Mouse (Mus musculus) heart, embryonic 12.5 days (tissue): Measurements from ENCODE around the gene Pygo2. TPM values are rescaled to one million over a fixed set of nuclear protein-coding genes. Genes with fewer than 3 reads are reported as not detected.

Source experiments
- ATAC-seq: fragments of 200-750 bp; cut with Nextera tagmentation; 2 replicates; pipeline ENCODE4 v1.8.0; 2017; ENCODE audit warnings: moderate TSS enrichment, moderate library complexity; ENCODE audit not compliant: insufficient number of reproducible peaks, low FRiP score
- H3K27ac ChIP-seq: fragments of 300-500 bp; sonication (generic); 2 replicates; pipeline ENCODE4 v1.5.1; 2016; ENCODE audit warnings: mild to moderate bottlenecking, moderate library complexity; ENCODE audit not compliant: poor library complexity, severe bottlenecking
- H3K27me3 ChIP-seq: fragments of 300-500 bp; sonication (generic); replicated peaks from 2 replicates; pipeline ENCODE4 v1.6.1; 2016; ENCODE audit warnings: mild to moderate bottlenecking, moderate library complexity
- H3K36me3 ChIP-seq: fragments of 300-500 bp; sonication (generic); 2 replicates; pipeline ENCODE4 v1.6.1; 2016; ENCODE audit warnings: mild to moderate bottlenecking, moderate library complexity
- H3K4me1 ChIP-seq: fragments of 300-500 bp; sonication (generic); replicated peaks from 2 replicates; pipeline ENCODE4 v1.6.1; 2016; ENCODE audit warnings: mild to moderate bottlenecking
- H3K4me2 ChIP-seq: fragments of 300-500 bp; sonication (generic); 2 replicates; pipeline ENCODE4 v1.6.1; 2016; ENCODE audit warnings: mild to moderate bottlenecking, moderate library complexity
- H3K4me3 ChIP-seq: fragments of 300-500 bp; sonication (generic); 2 replicates; pipeline ENCODE4 v1.5.1; 2016; ENCODE audit warnings: mild to moderate bottlenecking
- H3K9ac ChIP-seq: fragments of 300-500 bp; sonication (generic); 2 replicates; pipeline ENCODE4 v1.6.1; 2016; ENCODE audit warnings: mild to moderate bottlenecking, moderate library complexity
- H3K9me3 ChIP-seq: fragments of 300-500 bp; sonication (generic); replicated peaks from 2 replicates; pipeline ENCODE4 v1.6.1; 2016; ENCODE audit warnings: mild to moderate bottlenecking, moderate library complexity
- WGBS: fragments of 180-500 bp; shearing (Covaris S2); methylation state at CpG from one replicate; pipeline ENCODE4 v1.1.7; 2016; 5-methylcytosine and 5-hydroxymethylcytosine counted together
- polyA plus RNA-seq: library from polyadenylated mRNA; unstranded; fragments of >200 nt; fragmentation: Nextera tagmentation; extraction: Ambion mirVana; gene quantifications from 2 replicates; pipeline ENCODE4 v1.2.1, GENCODE M21; 2016

Gene Pygo2
- polyA plus RNA-seq, 1 experiment from 2014 or later, result 36.1 TPM

- H3K9me3 ChIP-seq, result no peaks in the 10 kb centered on the region
- H3K4me1 ChIP-seq, result peaks cover 38% of the 10 kb centered on the region
- H3K27ac ChIP-seq, result no peak overlapping the region
- no peaks in the 10 kb centered on the region for H3K27me3 ChIP-seq
- no peak overlapping the region; the same call in 1 of the 2 replicates for H3K4me2 ChIP-seq
- no peak overlapping the region; the same call in 1 of the 2 replicates for H3K9ac ChIP-seq
- no peaks in the 10 kb centered on the region for H3K36me3 ChIP-seq
- 61% methylated on average over 17 of the region's 17 CpGs for WGBS
- no peak overlapping the region for H3K4me3 ChIP-seq
- no peak for ATAC-seq
Measured at GRCm38 (mm10) chr3:89386438-89387420, 43.3 kb upstream of the Pygo2 start.

- no peak overlapping the region for H3K4me3 ChIP-seq
- no peak overlapping the region for H3K4me2 ChIP-seq
- H3K36me3 ChIP-seq, result no peaks in the 10 kb centered on the region
- H3K27me3 ChIP-seq, result no peaks in the 10 kb centered on the region
- peak overlapping the region; percentile 11; the same call in 1 of the 2 replicates for H3K9ac ChIP-seq
- no peak for ATAC-seq
- H3K27ac ChIP-seq, result no peak overlapping the region
- peaks cover 40% of the 10 kb centered on the region for H3K4me1 ChIP-seq
- 87% methylated on average over 11 of the region's 11 CpGs for WGBS
- no peaks in the 10 kb centered on the region for H3K9me3 ChIP-seq
Measured at GRCm38 (mm10) chr3:89387632-89388031, 42.4 kb upstream of the Pygo2 start.

- Histone ChIP-seq H3K4me1 (peaks cover 40% of the 10 kb centered on the region), H3K9ac (no peak overlapping the region), H3K4me2 (no peak overlapping the region), H3K36me3 (no peaks in the 10 kb centered on the region), H3K9me3 (no peaks in the 10 kb centered on the region), H3K4me3 (no peak overlapping the region), H3K27me3 (no peaks in the 10 kb centered on the region), H3K27ac (no peak overlapping the region)
- WGBS, result 77% methylated on average over 11 of the region's 11 CpGs
- no peak for ATAC-seq
Measured at GRCm38 (mm10) chr3:89388134-89388881, 41.7 kb upstream of the Pygo2 start.

GRCm38 (mm10) chr3:89388901-89389740, 40.9 kb upstream of the Pygo2 start:
- Histone ChIP-seq H3K4me2 (no peak overlapping the region), H3K27me3 (no peaks in the 10 kb centered on the region), H3K27ac (no peak overlapping the region), H3K36me3 (no peaks in the 10 kb centered on the region), H3K4me3 (no peak overlapping the region), H3K4me1 (peaks cover 40% of the 10 kb centered on the region), H3K9me3 (no peaks in the 10 kb centered on the region), H3K9ac (no peak overlapping the region)
- ATAC-seq, result no peak
- 54% methylated on average over 5 of the region's 6 CpGs for WGBS

GRCm38 (mm10) chr3:89390111-89390515, 39.9 kb upstream of the Pygo2 start:
- peak overlapping the region; percentile 100; the same call in 1 of the 2 replicates for H3K4me2 ChIP-seq

DNA sequence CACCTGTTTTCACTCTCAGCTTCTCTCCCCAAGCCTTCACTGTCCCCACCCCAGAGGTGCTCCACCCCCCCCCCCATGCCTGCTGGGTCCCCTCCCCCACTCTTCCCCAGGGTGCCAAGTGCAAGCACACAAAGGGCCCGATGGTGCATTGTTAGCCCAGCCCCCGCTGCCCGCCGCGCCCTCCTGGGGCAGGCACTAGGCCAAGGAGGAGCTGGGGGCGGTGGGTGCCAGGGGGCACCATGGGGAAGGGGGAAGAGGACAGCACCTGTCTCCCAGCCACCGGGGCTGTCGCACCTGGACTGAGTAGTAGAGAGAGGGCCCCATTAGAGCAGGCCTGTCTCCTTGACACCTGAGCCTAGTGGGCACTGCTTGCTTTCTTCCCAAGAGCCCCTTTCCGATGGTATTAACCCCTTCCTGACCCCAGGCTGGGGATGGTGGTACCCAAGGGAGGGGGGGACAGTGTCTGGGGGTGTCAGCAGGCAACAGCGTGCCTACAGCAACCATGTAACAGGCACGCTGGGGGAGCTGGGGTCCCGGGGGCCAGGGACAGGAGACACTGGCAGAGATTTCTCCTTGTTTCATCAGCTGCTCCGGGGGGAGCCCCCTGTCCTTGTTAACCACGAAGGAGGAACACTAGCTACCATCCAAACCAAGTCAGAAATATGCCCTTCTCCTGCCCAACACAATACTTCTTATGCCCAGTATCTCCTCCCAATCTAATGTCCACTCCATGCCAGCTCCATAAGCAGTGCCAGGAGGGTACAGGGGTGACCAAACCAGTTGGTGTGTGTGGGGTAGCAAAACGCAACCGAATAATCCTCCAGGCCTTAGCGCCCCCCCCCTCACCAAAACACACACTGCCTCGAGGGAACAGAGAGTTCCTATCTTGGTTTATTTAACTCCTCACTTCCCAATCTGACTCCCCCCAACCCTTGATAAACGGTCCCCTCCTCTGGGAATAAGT, 39.0 kb upstream of the Pygo2 start:
- no peak for ATAC-seq
- Histone ChIP-seq H3K27ac (peak overlapping the region; percentile 25; the same call in 1 of the 2 replicates), H3K4me3 (peak overlapping the region; percentile 78), H3K27me3 (no peaks in the 10 kb centered on the region), H3K9ac (peak overlapping the region; percentile 84), H3K4me1 (peaks cover 43% of the 10 kb centered on the region), H3K4me2 (peak overlapping the region; percentile 100), H3K36me3 (no peaks in the 10 kb centered on the region), H3K9me3 (no peaks in the 10 kb centered on the region)
- 11% methylated on average over 19 of the region's 19 CpGs for WGBS

More at GRCm38 (mm10) chr3:89390111-89390515, 39.9 kb upstream of the Pygo2 start:
- no peak overlapping the region for H3K4me3 ChIP-seq
- H3K36me3 ChIP-seq, result no peaks in the 10 kb centered on the region
- H3K27me3 ChIP-seq, result no peaks in the 10 kb centered on the region
- H3K9me3 ChIP-seq, result no peaks in the 10 kb centered on the region
- WGBS, result 47% methylated on average over 5 of the region's 5 CpGs
- H3K27ac ChIP-seq, result 0 out of 2 replicates have a peak overlapping the region, but pooled peaks have one; percentile 12
- peaks cover 35% of the 10 kb centered on the region for H3K4me1 ChIP-seq
- H3K9ac ChIP-seq, result 0 out of 2 replicates have a peak overlapping the region, but pooled peaks have one; percentile 18
- no peak for ATAC-seq

GRCm38 (mm10) chr3:89391663-89392511, 38.1 kb upstream of the Pygo2 start:
- no peaks in the 10 kb centered on the region for H3K36me3 ChIP-seq
- H3K4me3 ChIP-seq, result peak overlapping the region; percentile 78
- no peaks in the 10 kb centered on the region for H3K27me3 ChIP-seq
- H3K9ac ChIP-seq, result peak overlapping the region; percentile 84
- 1% methylated on average over 56 of the region's 56 CpGs for WGBS
- no peaks in the 10 kb centered on the region for H3K9me3 ChIP-seq
- H3K4me2 ChIP-seq, result peak overlapping the region; percentile 100
- no peak for ATAC-seq
- peaks cover 50% of the 10 kb centered on the region for H3K4me1 ChIP-seq
- H3K27ac ChIP-seq, result peak overlapping the region; percentile 58

DNA sequence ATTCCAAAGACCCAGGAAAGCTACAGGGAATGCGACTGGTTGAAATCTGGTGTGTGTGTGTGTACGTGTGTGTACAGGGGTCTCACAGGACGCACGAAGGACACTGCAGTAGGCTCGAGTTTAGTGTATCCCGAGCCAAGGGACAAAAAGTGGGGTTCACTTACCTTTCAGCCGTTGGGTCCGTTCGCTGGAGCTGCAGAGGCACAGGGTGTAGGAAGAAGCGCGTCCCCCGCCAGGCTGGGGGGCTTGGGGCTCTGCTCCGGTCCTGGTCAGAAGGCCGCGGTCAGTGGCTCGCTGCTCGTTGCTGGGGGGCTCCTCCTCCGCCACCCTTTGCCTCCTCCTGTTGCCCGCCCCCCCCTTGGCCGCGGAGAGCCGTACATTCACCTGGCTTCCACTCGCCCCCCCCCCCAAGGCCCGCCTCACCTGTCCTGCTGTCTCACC, 37.1 kb upstream of the Pygo2 start:
- ATAC-seq, result no peak
- WGBS, result 0% methylated on average over 20 of the region's 24 CpGs
- H3K4me1 ChIP-seq, result peaks cover 49% of the 10 kb centered on the region

DNA sequence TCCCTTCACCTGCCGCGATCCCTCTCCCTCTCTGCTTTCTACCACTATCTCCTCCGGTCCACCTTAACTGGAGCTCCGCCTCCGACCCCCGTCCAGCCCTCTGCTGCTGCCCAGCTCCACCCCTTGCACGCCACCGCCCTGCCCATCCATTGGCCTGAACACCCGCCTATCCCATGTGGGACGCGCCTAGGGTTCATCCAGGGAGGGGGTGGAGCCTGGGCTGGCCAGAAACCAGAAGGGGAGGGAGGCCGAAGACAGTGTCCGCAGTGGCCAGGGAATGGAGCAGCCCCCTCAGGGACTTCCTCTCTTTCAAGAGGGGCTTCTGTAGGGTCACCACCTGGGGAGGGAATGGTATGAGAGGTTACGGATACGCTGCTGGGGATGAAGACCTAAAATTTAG, 36.4 kb upstream of the Pygo2 start:
- no peaks in the 10 kb centered on the region for H3K9me3 ChIP-seq
- no peaks in the 10 kb centered on the region for H3K27me3 ChIP-seq
- H3K36me3 ChIP-seq, result no peaks in the 10 kb centered on the region
- H3K4me3 ChIP-seq, result peak overlapping the region; percentile 78
- peak overlapping the region; percentile 93 for H3K27ac ChIP-seq
- H3K9ac ChIP-seq, result peak overlapping the region; percentile 84
- peaks cover 49% of the 10 kb centered on the region for H3K4me1 ChIP-seq
- H3K4me2 ChIP-seq, result peak overlapping the region; percentile 100
- ATAC-seq, result peak; percentile 94
- WGBS, result 1% methylated on average over 15 of the region's 15 CpGs

More for the DNA sequence above, 37.1 kb upstream of the Pygo2 start:
- Histone ChIP-seq H3K36me3 (no peaks in the 10 kb centered on the region), H3K27me3 (no peaks in the 10 kb centered on the region), H3K4me2 (peak overlapping the region; percentile 100), H3K9me3 (no peaks in the 10 kb centered on the region), H3K27ac (peak overlapping the region; percentile 58; the same call in 1 of the 2 replicates), H3K4me3 (peak overlapping the region; percentile 78), H3K9ac (peak overlapping the region; percentile 84)
